Mouse (Mus musculus) olfactory bulb, adult 2 months (tissue): ENCODE measurements around the gene Acsf2.

ENCODE experiments used
- CTCF ChIP-seq: fragments of 200-500 bp; IDR thresholded peaks from 2 replicates; pipeline ENCODE4 v1.5.1; 2012; ENCODE audit warnings: low read depth, mild to moderate bottlenecking, low read length, moderate library complexity; ENCODE audit not compliant: insufficient read depth
- POLR2A ChIP-seq: fragments of 200-500 bp; IDR thresholded peaks from 2 replicates; pipeline ENCODE4 v1.6.1; 2012; ENCODE audit warnings: mild to moderate bottlenecking, low read depth, low read length, moderate library complexity; ENCODE audit not compliant: insufficient read depth

- TF ChIP-seq CTCF (no peak), POLR2A (no peak)
Measured at GRCm38 (mm10) chr11:94539761-94540160, 61.9 kb downstream of the Acsf2 start.
